Mouse (Mus musculus) kidney, postnatal 0 days (tissue): Measurements from ENCODE around the gene Syt7. TPM values are rescaled to one million over a fixed set of nuclear protein-coding genes. Genes with fewer than 3 reads are reported as not detected.

Source experiments
- ATAC-seq: fragments of 200-750 bp; cut with Nextera tagmentation; replicated peaks from 2 replicates; pipeline ENCODE4 v1.8.0; 2017; ENCODE audit warnings: low read depth, moderate number of reproducible peaks, moderate TSS enrichment, moderate library complexity; ENCODE audit not compliant: low FRiP score
- DNase-seq: peaks from one replicate; pipeline ENCODE4 v3.0.0-alpha.2; 2016; ENCODE audit warnings: low spot score
- H3K27ac ChIP-seq: fragments of 300-500 bp; sonication (generic); 2 replicates; pipeline ENCODE4 v1.5.1; 2014; ENCODE audit warnings: mild to moderate bottlenecking
- H3K27me3 ChIP-seq: fragments of 300-500 bp; sonication (generic); 2 replicates; pipeline ENCODE4 v1.6.1; 2014; ENCODE audit warnings: low read length, mixed read lengths; ENCODE audit not compliant: insufficient read depth
- H3K36me3 ChIP-seq: fragments of 300-500 bp; sonication (generic); 2 replicates; pipeline ENCODE4 v1.6.1; 2014; ENCODE audit warnings: low read length, mixed read lengths; ENCODE audit not compliant: insufficient read depth
- H3K4me1 ChIP-seq: fragments of 300-500 bp; sonication (generic); replicated peaks from 2 replicates; pipeline ENCODE4 v1.6.1; 2014; ENCODE audit warnings: antibody characterized with exemption, low read length, mixed read lengths; ENCODE audit not compliant: insufficient read depth
- H3K4me2 ChIP-seq: fragments of 300-500 bp; sonication (generic); 2 replicates; pipeline ENCODE4 v1.6.1; 2014; ENCODE audit warnings: mild to moderate bottlenecking, low read length, moderate library complexity, mixed read lengths
- H3K4me3 ChIP-seq: fragments of 300-500 bp; sonication (generic); replicated peaks from 2 replicates; pipeline ENCODE4 v1.5.1; 2014; ENCODE audit warnings: low read depth, low read length
- H3K9ac ChIP-seq: fragments of 300-500 bp; sonication (generic); 2 replicates; pipeline ENCODE4 v1.6.1; 2014; ENCODE audit warnings: low read depth, low read length
- H3K9me3 ChIP-seq: fragments of 300-500 bp; sonication (generic); replicated peaks from 2 replicates; pipeline ENCODE4 v1.6.1; 2016; ENCODE audit warnings: low read length, inconsistent platforms, mixed read lengths
- CTCF ChIP-seq: IDR thresholded peaks from 2 replicates; pipeline ENCODE4 v1.5.1; 2016; ENCODE audit warnings: antibody characterized with exemption, low read depth, mild to moderate bottlenecking, moderate library complexity
- WGBS: fragments of 180-500 bp; shearing (Covaris S2); extraction: QIAGEN DNeasy Blood & Tissue Kit; methylation state at CpG from one replicate; pipeline ENCODE4 v1.1.7; 2014; 5-methylcytosine and 5-hydroxymethylcytosine counted together
- polyA plus RNA-seq: library from polyadenylated mRNA; unstranded; fragments of >200 nt; fragmentation: Nextera tagmentation; extraction: Ambion mirVana; gene quantifications from 2 replicates; pipeline ENCODE4 v1.2.1, GENCODE M21; 2015

Syt7 gene
- polyA plus RNA-seq, 1 experiment from 2014 or later, result 1.7 TPM

- no peak overlapping the region for H3K4me2 ChIP-seq
- DNase-seq, result peak; percentile 72
- H3K9ac ChIP-seq, result no peak overlapping the region
- no peak overlapping the region for H3K27ac ChIP-seq
- peaks cover 13% of the 10 kb centered on the region for H3K27me3 ChIP-seq
- 0 out of 2 replicates have a peak, but pooled peaks have one; percentile 26 for ATAC-seq
- no peaks in the 10 kb centered on the region for H3K9me3 ChIP-seq
- no peaks in the 10 kb centered on the region for H3K36me3 ChIP-seq
- peak; percentile 85 for TF ChIP-seq CTCF
- WGBS, result 6% methylated on average over 3 of the region's 3 CpGs
- H3K4me3 ChIP-seq, result no peak overlapping the region
- peaks cover 6% of the 10 kb centered on the region; the same call in 1 of the 2 replicates for H3K4me1 ChIP-seq
Observed at GRCm38 (mm10) chr19:10391995-10392394, 3.1 kb downstream of the Syt7 start.

GRCm38 (mm10) chr19:10393471-10393870, 4.6 kb downstream of the Syt7 start:
- H3K27ac ChIP-seq, result no peak overlapping the region
- WGBS, result 89% methylated on average over 6 of the region's 6 CpGs
- H3K27me3 ChIP-seq, result peaks cover 10% of the 10 kb centered on the region
- H3K4me3 ChIP-seq, result no peak overlapping the region
- no peak overlapping the region for H3K9ac ChIP-seq
- H3K4me1 ChIP-seq, result peaks cover 6% of the 10 kb centered on the region; the same call in 1 of the 2 replicates
- no peak for TF ChIP-seq CTCF
- H3K4me2 ChIP-seq, result no peak overlapping the region
- DNase-seq (no peak), ATAC-seq (no peak)
- H3K9me3 ChIP-seq, result no peaks in the 10 kb centered on the region
- H3K36me3 ChIP-seq, result no peaks in the 10 kb centered on the region

- TF ChIP-seq CTCF, result no peak
- ATAC-seq (no peak), DNase-seq (no peak)
- Histone ChIP-seq H3K4me3 (no peak overlapping the region), H3K4me1 (peaks cover 6% of the 10 kb centered on the region; the same call in 1 of the 2 replicates), H3K27ac (no peak overlapping the region), H3K9ac (no peak overlapping the region), H3K36me3 (no peaks in the 10 kb centered on the region), H3K4me2 (no peak overlapping the region), H3K9me3 (no peaks in the 10 kb centered on the region), H3K27me3 (peaks cover 10% of the 10 kb centered on the region)
- WGBS, result 76% methylated on average over 15 of the region's 15 CpGs
Observed at GRCm38 (mm10) chr19:10393874-10394500, 5.1 kb downstream of the Syt7 start.

- Histone ChIP-seq H3K4me3 (no peak overlapping the region), H3K4me1 (no peaks in the 10 kb centered on the region), H3K4me2 (no peak overlapping the region), H3K27ac (no peak overlapping the region), H3K9ac (no peak overlapping the region), H3K27me3 (peaks cover 4% of the 10 kb centered on the region; the same call in 1 of the 2 replicates), H3K36me3 (no peaks in the 10 kb centered on the region), H3K9me3 (no peaks in the 10 kb centered on the region)
- WGBS, result 21% methylated on average over 8 of the region's 8 CpGs
- 0 out of 2 replicates have a peak, but pooled peaks have one; percentile 34 for ATAC-seq
- TF ChIP-seq CTCF, result peak; percentile 42; the same call in 1 of the 2 replicates
- peak; percentile 38 for DNase-seq
Observed at GRCm38 (mm10) chr19:10395174-10395573, 6.3 kb downstream of the Syt7 start.

GRCm38 (mm10) chr19:10396962-10397361, 8.1 kb downstream of the Syt7 start:
- Histone ChIP-seq H3K27me3 (no peaks in the 10 kb centered on the region), H3K36me3 (no peaks in the 10 kb centered on the region), H3K9ac (no peak overlapping the region), H3K4me1 (no peaks in the 10 kb centered on the region), H3K4me3 (no peak overlapping the region), H3K27ac (no peak overlapping the region), H3K9me3 (no peaks in the 10 kb centered on the region), H3K4me2 (no peak overlapping the region)
- WGBS, result 78% methylated on average over 2 of the region's 2 CpGs
- DNase-seq, result no peak
- ATAC-seq, result no peak
- no peak for TF ChIP-seq CTCF

GRCm38 (mm10) chr19:10397479-10398153, 8.7 kb downstream of the Syt7 start:
- ATAC-seq (no peak), DNase-seq (no peak)
- Histone ChIP-seq H3K4me1 (no peaks in the 10 kb centered on the region), H3K4me3 (no peak overlapping the region), H3K9ac (no peak overlapping the region), H3K4me2 (no peak overlapping the region), H3K27ac (no peak overlapping the region), H3K27me3 (no peaks in the 10 kb centered on the region), H3K36me3 (no peaks in the 10 kb centered on the region), H3K9me3 (no peaks in the 10 kb centered on the region)
- TF ChIP-seq CTCF, result no peak
- WGBS, result 50% methylated on average over 8 of the region's 8 CpGs
